Mouse (Mus musculus): Measurements from ENCODE around the gene Taf1d.
"Not testable (repeated sequence)": the region's sequence is repeated elsewhere in the genome, so short reads cannot be mapped to it uniquely, and the experiment has no call there.

The Taf1d gene

GRCm38 (mm10) chr9:15305503-15306397 is at the start of gene Taf1d:
Gene Taf1d, plus strand, starts transcription at chr9:15306214.
- CTCF ChIA-PET = interaction anchor here (1.1 kb wide), 1 partner anchor 26 kb away, joined by 4 read pairs; the partner anchor contains the start of gene Med17

GRCm38 (mm10) chr9:15256214-15256613 is 49.8 kb upstream of the Taf1d start:
- CTCF ChIA-PET = no interaction called here

- CTCF ChIA-PET = no interaction called here
Observed at GRCm38 (mm10) chr9:15261980-15262379, 44.0 kb upstream of the Taf1d start.

- CTCF ChIA-PET = no interaction called here
Observed at GRCm38 (mm10) chr9:15263487-15263886, 42.5 kb upstream of the Taf1d start.

- CTCF ChIA-PET = no interaction called here
Observed at GRCm38 (mm10) chr9:15273981-15274380, 32.0 kb upstream of the Taf1d start.

- CTCF ChIA-PET = no interaction called here
Observed at GRCm38 (mm10) chr9:15276855-15277254, 29.2 kb upstream of the Taf1d start.

- CTCF ChIA-PET = no interaction called here
Observed at GRCm38 (mm10) chr9:15278343-15278742, 27.7 kb upstream of the Taf1d start.

GRCm38 (mm10) chr9:15279139-15279648 is 26.8 kb upstream of the Taf1d start:
- CTCF ChIA-PET = interaction anchor here (0.6 to 0.7 kb wide), 2 partner anchors 28 to 368 kb away, joined by 4 read pairs; partner anchors contain the start of gene 4931406C07Rik

GRCm38 (mm10) chr9:15279649-15280490 is 26.1 kb upstream of the Taf1d start, which contains the start of gene Med17:
Gene Med17, minus strand, starts transcription at chr9:15279931.
- CTCF ChIA-PET = interaction anchor here (0.7 kb wide), 1 partner anchor 27 kb away, joined by 4 read pairs; the partner anchor contains the start of gene 4931406C07Rik

- CTCF ChIA-PET = no interaction called here
Observed at GRCm38 (mm10) chr9:15280491-15280879, 25.5 kb upstream of the Taf1d start.

- CTCF ChIA-PET = no interaction called here
Observed at GRCm38 (mm10) chr9:15285443-15285842, 20.6 kb upstream of the Taf1d start.

- CTCF ChIA-PET = no interaction called here
Observed at GRCm38 (mm10) chr9:15287846-15288245, 18.2 kb upstream of the Taf1d start.

- CTCF ChIA-PET = no interaction called here
Observed at GRCm38 (mm10) chr9:15288402-15288801, 17.6 kb upstream of the Taf1d start.

GRCm38 (mm10) chr9:15289251-15289650 is 16.8 kb upstream of the Taf1d start:
- CTCF ChIA-PET = no interaction called here

- CTCF ChIA-PET = no interaction called here
Observed at GRCm38 (mm10) chr9:15297112-15297511, 8.9 kb upstream of the Taf1d start.

GRCm38 (mm10) chr9:15298451-15298850 is 7.6 kb upstream of the Taf1d start:
- CTCF ChIA-PET = no interaction called here

- CTCF ChIA-PET = no interaction called here
Observed at GRCm38 (mm10) chr9:15300056-15300455, 6.0 kb upstream of the Taf1d start.

GRCm38 (mm10) chr9:15301399-15301798 is 4.6 kb upstream of the Taf1d start:
- CTCF ChIA-PET = no interaction called here

- CTCF ChIA-PET = not testable (repeated sequence)
Observed at GRCm38 (mm10) chr9:15302006-15302405, 4.0 kb upstream of the Taf1d start.

GRCm38 (mm10) chr9:15302881-15303280 is 3.1 kb upstream of the Taf1d start:
- CTCF ChIA-PET = no interaction called here

GRCm38 (mm10) chr9:15306398-15307119 is 545 bp downstream of the Taf1d start, which contains the start of gene 4931406C07Rik:
Gene 4931406C07Rik, minus strand, starts transcription at chr9:15306448.
- CTCF ChIA-PET = interaction anchor here (0.8 to 1.1 kb wide), 2 partner anchors 27 to 246 kb away, joined by 3 to 4 read pairs; partner anchors contain the start of gene Med17

Data from spleen, embryonic (tissue).